Mouse (Mus musculus) brain, embryonic 18.5 days (tissue): ENCODE measurements around the gene Gm5580.
"Not testable (repeated sequence)": the region's sequence is repeated elsewhere in the genome, so short reads cannot be mapped to it uniquely, and the experiment has no call there.

ENCODE experiments used
- DNase-seq: peaks from one replicate; pipeline ENCODE4 v3.0.0-alpha.2; 2012; ENCODE audit warnings: low read depth, low spot score

The Gm5580 gene

GRCm38 (mm10) chr6:116550841-116551240 is at the start of gene Gm5580:
Gm5580 (plus strand) TSS chr6:116551141.
- DNase-seq: not testable (repeated sequence)

DNA sequence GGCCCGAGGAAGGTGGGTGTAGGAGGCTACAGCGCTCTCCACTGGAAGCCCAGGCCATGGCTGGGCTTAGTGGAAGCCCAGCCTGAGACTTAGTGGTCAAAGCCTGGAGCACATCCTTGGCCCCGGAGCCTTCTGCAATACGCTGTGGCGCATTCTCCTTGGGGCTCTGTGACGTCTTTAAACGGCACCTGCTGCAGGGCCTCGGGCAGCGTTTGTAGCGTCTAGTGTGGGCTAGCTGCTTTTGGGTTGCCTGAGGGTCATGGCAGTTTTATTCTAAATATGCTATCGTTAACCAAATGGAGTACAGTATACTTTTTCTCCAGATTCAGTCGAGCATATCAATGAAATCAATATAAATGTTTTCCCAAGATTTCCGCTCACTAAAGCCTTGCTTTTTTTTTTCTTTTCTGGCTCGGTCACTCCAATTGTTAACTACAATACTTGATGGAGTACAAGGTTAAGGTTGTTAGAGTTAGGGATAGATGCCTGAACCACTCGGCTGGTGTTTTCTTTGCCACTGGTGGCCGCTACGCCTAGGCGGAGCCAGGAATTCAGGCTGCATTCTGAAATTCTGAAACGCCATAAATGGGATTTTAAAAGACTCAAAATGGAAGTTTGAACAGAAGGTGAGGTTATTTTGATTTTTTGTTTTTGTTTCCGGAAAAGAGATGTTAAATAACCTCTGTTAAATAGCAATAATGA is 44.5 kb upstream of the Gm5580 start, which contains the start of gene Olfr212:
TSS of gene Olfr212 (plus strand) at position 215 of the 702 bp plus-strand sequence.
- DNase-seq: not testable (repeated sequence)

GRCm38 (mm10) chr6:116514832-116515231 is 36.1 kb upstream of the Gm5580 start:
- DNase-seq: no peak

- DNase-seq: no peak
These were observed 12.8 kb upstream of the Gm5580 start, which contains the start of gene Olfr213 for GRCm38 (mm10) chr6:116538156-116538555. Olfr213 (plus strand) TSS chr6:116538456.

DNA sequence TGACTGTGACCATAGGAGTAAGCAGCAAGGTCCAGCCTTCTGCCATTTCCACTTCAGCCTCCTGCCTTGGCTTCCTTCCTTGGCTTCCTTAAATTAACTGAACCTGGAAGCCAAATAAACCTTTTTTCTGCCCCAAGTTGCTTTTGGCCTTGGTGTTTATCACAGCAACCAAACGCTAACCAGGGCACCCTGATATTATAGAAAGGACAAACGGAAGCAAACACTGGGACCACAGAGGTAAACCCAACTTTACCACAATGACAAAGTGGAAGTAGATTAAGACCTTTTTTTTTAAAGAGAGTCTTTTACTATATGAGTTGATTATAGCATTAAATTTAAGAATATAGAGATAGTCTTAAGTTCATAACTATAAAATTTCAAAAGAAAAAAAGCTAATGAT is 8.4 kb upstream of the Gm5580 start:
- no peak for DNase-seq

GRCm38 (mm10) chr6:116553935-116554334 is 3.0 kb downstream of the Gm5580 start, which contains the start of gene Olfr214:
Olfr214 (plus strand) TSS chr6:116554235.
- DNase-seq: no peak

DNA sequence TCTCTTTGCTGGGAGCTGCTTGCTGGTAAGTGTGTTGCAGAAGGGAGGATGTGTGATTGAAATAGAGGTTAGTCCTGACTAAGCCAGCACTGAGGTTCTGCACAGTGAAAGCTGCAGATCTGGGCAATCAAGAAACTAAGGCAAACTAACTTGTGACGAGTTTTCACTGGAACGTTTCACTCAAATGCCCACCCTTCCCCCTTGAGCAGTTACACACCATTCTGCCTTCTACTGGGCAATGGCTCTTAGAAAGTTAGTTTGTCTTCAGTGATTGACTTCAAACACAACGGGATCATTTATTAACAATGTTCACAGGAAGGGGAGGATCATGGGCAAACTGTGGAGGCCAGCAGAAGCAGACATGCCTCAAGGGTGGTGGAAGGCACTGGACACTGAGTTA is 4.0 kb downstream of the Gm5580 start:
- DNase-seq: no peak

GRCm38 (mm10) chr6:116569834-116570233 is 18.9 kb downstream of the Gm5580 start:
- no peak for DNase-seq

DNA sequence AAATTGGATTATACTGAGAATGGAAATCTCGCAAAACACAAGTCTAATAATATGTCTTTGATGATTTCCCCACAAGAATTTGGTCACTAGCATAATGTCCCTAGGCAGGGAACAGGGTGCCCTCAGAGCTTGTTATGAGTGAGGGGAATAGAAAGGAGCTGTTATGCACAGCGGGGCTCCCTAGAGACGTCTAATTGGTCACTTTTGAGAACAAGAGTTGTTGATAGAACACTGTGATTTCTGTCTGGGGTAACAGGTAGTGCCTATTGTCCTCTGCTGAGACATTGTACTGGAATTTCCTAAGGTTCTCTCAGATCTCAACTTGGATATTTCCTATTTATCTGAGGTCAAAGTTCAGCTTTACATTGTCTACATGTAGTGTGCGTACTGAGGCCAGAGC is 33.2 kb downstream of the Gm5580 start, which contains the start of gene Olfr215:
TSS of gene Olfr215 (minus strand) at position 101 of the 400 bp plus-strand sequence.
- no peak for DNase-seq

DNA sequence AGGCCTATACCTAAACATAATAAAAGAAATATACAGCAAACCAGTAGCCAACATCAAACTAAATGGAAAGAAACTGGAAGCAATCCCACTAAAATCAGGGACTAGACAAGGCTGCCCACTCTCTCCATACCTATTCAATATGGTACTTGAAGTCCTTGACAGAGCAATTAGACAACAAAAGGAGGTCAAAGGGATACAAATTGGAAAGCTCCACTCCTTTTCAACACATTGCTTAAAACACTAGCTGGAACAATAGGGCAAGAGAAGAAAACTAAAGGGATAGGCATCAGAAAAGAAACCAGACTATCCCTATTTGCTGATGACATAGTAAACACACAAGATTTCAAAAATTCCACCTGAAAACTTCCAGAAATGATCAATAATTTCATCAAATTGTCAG is 50.0 kb downstream of the Gm5580 start:
- DNase-seq: not testable (repeated sequence)
